Mouse (Mus musculus) ES-E14 (cell line): ENCODE measurements around the gene Limk1.

Source experiments
- MAFK ChIP-seq: IDR thresholded peaks from 2 replicates; pipeline ENCODE4 v1.6.1; 2014; ENCODE audit warnings: mild to moderate bottlenecking, low read depth, low read length, inconsistent platforms; ENCODE audit not compliant: insufficient read depth
- ZC3H11A ChIP-seq: IDR thresholded peaks from 2 replicates; pipeline ENCODE4 v1.6.1; 2012; ENCODE audit warnings: low read depth, mild to moderate bottlenecking, inconsistent platforms, low read length, borderline replicate concordance

- TF ChIP-seq ZC3H11A (no peak), MAFK (no peak)
These were observed 44.3 kb downstream of the Limk1 start for GRCm38 (mm10) chr5:134644121-134644520.
